In genomic region chr3:54692202-54693055, GRCm38 (mm10) we compare ENCODE assay signal across 8 mouse cellular contexts. TPM values are rescaled to one million over a fixed set of nuclear protein-coding genes. Genes with fewer than 3 reads are reported as not detected.
A peak's percentile ranks its signal among the peaks of the same experiment; 100 is the strongest.
DNase-seq lines count a peak whose midpoint lies in the region; ATAC-seq lines count a peak whose summit lies in the region.

Supt20 (plus strand) TSS chr3:54692807.

- peak within 1 kb of the TSS; percentile 65 for H3K9ac ChIP-seq in hindbrain, embryonic 14.5 days

- peaks cover 22% of the 10 kb centered on the region for H3K36me3 ChIP-seq in hindbrain, embryonic 14.5 days (replicated peaks; ENCODE audit: control insufficient read depth, insufficient read depth)

- H3K4me1 ChIP-seq in hindbrain, embryonic 14.5 days (replicated peaks; ENCODE audit: control insufficient read depth, insufficient read depth, low read length), result no peaks in the 10 kb centered on the region

- DNase-seq in R1 (ENCODE audit: low read depth, low spot score), result peak; percentile 98
- peak; percentile 91 to 97 for DNase-seq in cerebellum, postnatal 25 days
- DNase-seq in frontal cortex, postnatal 25 days (ENCODE audit: low spot score in 2 of 2), result peak; percentile 76 to 85
- peak; percentile 91 for DNase-seq in hindbrain, embryonic 14.5 days (ENCODE audit: low spot score)
- DNase-seq in layer of hippocampus, postnatal 36 days, result peak; percentile 89 to 90
- peak; percentile 96 for DNase-seq in lung, postnatal 36 days
- DNase-seq in retina, postnatal 1 day, result peak; percentile 97
- DNase-seq in urinary bladder, adult 18-20 months (ENCODE audit: low spot score in 2 of 2), result peak; percentile 86 to 88

- no peaks in the 10 kb centered on the region for H3K9me3 ChIP-seq in hindbrain, embryonic 14.5 days (ENCODE audit: control insufficient read depth, low read length)

- peak within 1 kb of the TSS; percentile 78 for H3K27ac ChIP-seq in hindbrain, embryonic 14.5 days

- H3K4me3 ChIP-seq in hindbrain, embryonic 14.5 days (replicated peaks; ENCODE audit: low read length), result peak within 1 kb of the TSS; percentile 71

- ATAC-seq in hindbrain, embryonic 14.5 days (ENCODE audit: low FRiP score), result peak; percentile 99

- peak within 1 kb of the TSS; percentile 68 for H3K4me2 ChIP-seq in hindbrain, embryonic 14.5 days (replicated peaks)

- 1% methylated on average over 65 of the region's 65 CpGs for WGBS in hindbrain, embryonic 14.5 days

- H3K27me3 ChIP-seq in hindbrain, embryonic 14.5 days (ENCODE audit: control insufficient read depth, insufficient read depth, low read length), result no peaks in the 10 kb centered on the region

RNA-seq across cellular contexts. Expression of gene Supt20, which starts in this region (rescaled TPM):
- 83.8 and 86.8 TPM in 2 replicates for polyA plus RNA-seq in hindbrain, embryonic 14.5 days (2014; fragmentation: Nextera tagmentation; extraction: Ambion mirVana)
- total RNA-seq in layer of hippocampus, postnatal 36 days (2021), result 10 to 100 TPM; 53.5 to 55.7 TPM

Comparison
In these comparisons a context has a peak if more than half of its experiments do, and no peak if none do; other contexts are left out.
1. Peak in every context shown above with its lines: DNase-seq, ATAC-seq, H3K4me3 ChIP-seq and H3K27ac ChIP-seq.